Mouse (Mus musculus) left cerebral cortex, adult 8-10 months (tissue): ENCODE data around the gene Rbbp4. TPM values are rescaled to one million over a fixed set of nuclear protein-coding genes. Genes with fewer than 3 reads are reported as not detected.

ENCODE experiments used
- DNase-seq, 2 experiments: peaks; one replicate each; pipeline ENCODE4 v3.0.0; 2022; ENCODE audit warnings: low spot score in 2 of 2
- total RNA-seq, 4 experiments: library from RNA; stranded (reverse); gene quantifications; 2 replicates each; pipeline ENCODE4 v1.2.4; 2022

Rbbp4 gene
- total RNA-seq, 4 experiments from 2014 or later: 123 to 128 (median 127) TPM

DNA sequence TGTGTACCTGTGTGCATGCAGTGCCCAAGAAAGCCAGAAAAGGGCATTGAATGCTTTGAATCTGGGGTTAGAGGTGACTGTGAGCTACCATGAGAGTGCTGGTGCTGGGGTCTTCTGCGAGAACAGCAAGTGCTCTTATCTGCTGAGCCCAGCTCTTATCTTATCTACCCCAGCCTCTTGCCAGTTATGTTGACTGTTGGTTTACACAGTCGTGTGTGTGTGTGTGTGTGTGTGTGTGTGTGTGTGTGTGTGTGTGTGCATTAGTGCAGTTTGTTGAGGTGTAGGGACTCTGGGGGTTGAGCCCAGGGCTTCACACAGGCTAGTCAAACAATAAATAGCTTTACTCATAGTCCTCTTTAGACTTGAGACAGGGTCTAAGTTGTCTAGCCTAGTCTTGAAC is 40.0 kb downstream of the Rbbp4 start:
- DNase-seq: no peak

DNA sequence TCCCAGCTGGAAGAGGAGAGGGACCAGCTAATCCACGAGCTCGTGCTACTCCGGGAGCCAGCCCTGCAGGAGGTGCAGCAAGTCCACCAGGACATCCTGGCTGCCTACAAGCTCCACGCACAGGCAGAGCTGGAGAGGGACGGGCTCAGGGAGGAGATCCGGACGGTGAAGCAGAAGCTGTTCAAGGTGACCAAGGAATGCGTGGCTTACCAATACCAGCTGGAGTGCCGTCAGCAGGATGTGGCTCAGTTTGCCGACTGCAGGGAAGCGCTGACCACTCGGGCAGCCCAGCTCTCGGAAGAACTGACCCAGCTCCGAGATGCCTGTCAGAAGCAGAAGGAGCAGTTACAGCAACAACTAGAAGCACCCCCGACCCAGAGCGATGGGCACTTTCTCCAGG is 41.5 kb downstream of the Rbbp4 start:
- no peak for DNase-seq

DNA sequence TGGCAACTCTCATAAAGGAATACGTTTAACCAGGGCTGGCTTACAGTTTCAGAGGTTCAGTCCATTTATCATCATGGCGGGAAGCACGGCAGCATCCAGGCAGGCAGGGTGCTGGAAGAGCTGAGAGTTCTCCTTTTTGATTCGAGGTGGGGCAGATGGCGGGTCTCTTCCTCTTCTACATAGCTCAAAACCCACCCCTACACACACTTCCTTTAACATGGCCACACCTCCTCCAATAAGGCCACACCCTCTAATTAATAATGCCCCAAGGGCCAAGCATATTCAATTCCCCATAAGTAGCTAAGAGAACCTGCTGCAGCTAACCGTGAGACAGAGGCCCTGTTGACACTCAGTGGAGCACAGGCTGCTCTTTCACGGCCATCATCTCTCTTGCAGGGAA is 42.3 kb downstream of the Rbbp4 start:
- no peak for DNase-seq

DNA sequence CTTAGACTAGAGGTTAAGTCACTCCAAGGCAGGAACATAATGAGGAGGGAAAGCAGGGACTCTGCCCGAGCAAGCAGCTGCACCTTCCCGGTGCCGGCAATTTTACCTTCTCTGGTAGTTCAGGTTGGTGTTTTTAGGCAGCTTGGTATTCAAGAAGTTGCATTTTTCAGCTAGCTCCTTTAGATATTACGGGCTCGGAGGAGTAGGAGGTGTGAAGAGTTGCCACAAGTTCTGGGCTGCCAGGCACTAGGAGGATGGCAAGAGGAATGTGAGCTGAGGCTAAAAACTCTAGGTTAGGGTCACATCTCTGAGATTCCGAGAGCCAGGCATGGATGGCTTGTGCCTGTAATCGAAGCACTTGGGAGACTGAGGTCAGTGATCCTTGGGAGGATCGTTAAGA is 45.5 kb downstream of the Rbbp4 start:
- DNase-seq: no peak

DNA sequence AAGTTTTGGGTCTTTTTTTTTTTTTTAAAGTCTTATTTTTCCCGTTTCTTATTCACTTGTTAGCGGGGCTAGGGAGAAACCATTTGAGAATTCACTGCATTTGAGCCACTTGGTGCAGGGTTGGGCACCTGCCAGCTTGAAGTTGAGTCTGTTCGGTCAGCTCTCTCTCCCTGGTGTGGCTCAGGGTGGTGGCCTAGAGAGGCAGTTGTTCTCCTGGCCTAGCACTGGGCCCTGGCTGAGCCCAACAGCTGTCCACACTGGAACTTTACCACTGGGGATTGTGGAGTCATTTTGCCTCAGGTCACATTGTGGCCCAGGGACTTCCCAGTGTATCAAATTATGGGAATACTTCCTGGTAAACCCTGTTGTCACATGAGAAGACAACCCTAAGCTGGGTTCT is 47.1 kb downstream of the Rbbp4 start:
- DNase-seq: no peak

DNA sequence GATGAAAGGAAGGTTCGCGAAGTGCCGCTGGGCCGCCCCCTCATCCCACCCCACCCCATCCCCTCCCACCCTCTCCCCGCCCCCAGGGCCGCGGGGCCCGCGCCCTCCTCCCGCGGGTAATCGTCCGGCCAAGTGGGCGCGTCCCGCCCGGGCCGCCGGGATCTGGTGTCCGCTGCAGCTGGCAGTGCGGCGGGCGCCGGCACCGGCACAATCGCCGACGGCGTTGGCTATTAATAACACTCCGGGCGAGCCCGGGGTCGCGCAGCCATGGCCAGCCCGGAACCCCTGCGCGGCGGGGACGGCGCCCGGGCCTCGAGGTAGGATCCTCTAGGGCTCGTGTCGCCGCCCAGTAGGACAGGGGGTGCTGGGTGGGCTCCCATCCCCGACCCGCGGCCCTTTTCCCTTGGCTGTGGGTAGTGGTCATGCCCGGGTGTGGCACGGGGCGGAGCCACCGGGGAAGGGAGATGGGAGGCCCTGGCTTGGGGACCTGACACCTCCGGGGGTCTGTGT is 47.6 kb downstream of the Rbbp4 start, which contains the start of gene Sync:
Gene Sync (plus strand): TSS at position 146 of the 510 bp plus-strand sequence.
- no peak for DNase-seq

DNA sequence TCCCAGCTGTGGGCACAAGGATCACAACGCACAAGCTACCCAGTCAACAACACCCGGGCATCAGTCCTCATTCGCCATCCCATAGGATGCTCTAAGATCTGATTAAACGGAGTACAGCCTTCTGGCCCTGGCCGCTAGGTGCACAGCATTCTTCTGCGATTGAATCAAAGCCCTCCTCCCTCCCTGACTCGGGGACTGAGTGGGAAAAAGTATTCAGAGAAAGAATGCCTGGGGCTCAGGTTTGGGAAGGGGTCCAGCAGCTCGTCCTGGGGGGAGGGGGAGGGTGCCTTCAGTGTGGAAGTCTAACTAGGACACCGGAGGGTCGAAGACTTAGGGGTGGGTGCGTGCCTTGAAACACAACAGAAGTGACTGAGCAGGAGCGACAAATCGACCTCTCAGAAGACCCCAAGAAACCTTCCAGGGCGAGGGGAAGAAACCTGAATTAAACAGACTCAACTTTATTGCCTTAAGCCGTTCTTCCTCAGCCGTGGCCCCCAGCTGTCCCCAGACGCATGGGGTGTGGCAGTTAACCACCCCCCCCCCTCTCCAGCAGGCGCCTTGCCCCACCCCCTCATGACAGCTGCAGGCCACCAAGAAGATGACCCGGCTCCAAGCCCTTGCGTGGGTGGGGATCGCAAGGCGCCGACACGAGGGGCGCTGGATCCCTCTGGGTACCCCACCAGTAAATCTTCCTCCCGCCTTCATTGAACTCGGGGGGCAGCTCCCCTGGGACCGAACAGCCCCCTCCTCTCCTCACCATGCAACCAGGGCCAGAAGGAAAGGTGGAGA is 48.3 kb downstream of the Rbbp4 start:
- no peak for DNase-seq

DNA sequence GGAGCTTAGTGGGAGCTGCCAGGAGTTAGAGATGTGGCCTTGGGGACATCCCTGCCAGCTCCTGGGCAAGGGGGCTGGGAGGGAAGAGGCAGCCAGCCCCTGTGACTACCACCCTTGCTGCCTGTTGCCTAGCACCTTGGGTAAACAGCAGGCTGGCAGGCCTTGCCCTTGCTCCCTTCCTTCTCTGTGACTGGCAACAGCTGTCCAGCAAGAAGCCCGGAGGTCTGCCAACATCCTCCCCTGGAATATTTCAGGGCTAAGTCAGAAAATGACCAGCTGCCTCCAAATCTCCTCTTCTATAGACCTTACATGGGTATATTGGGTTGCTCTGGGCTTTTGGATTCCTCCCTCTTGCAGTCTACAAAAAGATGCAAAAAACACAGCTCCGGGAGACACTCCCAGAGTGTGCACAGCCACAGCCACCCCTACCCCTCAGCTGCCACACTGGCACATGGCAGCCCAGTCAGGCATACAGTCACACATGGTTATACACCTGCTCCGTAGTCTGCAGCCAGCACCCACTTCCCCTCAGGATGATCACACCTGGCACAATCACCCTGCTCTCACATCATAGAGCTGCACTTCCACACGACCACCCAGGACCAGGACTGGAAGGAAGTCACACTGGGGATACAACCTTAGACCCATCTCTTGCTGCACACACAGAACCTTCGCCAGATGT is 49.0 kb downstream of the Rbbp4 start:
- DNase-seq: no peak

DNA sequence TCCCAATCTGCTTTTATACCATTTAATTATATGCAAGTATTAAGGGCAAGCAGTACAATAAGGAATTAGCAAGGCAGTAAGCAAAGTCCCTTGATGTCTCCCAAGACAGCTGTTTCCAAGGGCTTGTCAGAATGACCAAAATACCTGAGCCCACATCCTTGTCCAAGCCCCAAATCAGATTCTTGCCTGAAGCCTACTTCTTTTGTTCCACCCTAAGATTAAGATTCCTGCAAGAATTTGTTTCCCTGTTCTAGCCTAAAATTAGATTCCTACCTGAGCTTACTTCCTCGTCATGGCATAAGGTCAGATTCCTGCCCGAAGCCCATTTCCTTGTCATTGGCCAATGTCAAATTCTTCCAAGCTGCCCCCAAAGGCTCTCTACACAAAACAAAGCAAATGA is 50.5 kb downstream of the Rbbp4 start:
- no peak for DNase-seq

DNA sequence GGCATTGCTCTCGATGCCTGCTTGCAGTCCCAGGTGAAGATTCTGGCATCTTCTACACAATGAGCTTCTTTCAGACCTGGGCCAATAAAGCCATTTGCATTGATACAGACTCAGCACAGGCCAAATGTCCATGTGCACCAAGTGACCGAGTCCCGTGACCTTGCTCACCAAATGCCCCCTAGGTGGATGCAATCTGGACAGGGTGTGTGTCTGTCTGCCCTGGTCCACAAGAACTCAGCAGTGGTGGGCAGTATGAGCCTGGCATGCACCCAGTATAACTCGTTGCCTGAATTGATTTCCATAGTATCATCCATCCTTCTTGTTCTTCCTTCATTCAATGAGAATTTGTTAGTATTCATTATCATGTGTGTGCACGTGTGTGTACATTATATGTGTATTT is 51.9 kb downstream of the Rbbp4 start:
- no peak for DNase-seq

DNA sequence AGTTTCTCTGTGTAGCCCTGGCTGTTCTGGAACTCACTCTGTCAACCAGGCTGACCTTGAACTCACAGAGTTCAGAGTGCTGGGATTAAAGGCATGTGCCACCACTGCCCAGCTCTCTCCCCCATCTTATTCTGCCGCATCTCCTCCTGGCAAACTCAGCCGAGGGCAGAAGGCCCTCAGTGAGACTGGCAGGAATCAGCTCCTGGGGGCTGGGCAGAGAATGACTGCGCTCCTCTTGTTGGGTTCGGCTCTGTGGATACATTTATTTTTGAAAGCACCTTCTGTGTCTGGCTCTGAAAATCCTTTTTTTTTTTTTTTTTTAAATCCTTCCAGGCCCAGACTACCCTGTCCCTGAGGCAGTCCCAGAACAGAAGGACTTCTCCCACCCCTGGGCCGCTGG is 52.4 kb downstream of the Rbbp4 start:
- DNase-seq: no peak

DNA sequence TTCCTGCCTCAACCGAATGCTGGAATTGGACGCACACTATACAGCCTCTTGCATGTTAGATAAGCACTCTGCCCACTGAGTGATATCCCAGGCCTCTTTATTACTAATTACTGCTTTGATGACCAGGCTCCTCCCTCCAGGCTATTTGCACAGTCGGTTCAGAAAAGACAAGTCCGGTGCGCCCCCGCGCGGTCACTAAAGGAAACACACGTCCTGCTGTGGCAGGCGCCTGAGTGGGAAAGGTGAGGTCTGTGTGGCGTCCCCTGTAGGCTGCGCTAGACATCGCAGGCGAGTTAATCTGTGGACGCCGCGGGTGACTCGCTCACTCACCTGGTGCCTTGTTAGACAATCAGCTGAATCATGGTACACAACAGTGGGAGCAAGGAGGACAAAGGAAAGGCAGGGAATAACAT is 58.7 kb downstream of the Rbbp4 start:
- peak; percentile 87 to 97 for DNase-seq

DNA sequence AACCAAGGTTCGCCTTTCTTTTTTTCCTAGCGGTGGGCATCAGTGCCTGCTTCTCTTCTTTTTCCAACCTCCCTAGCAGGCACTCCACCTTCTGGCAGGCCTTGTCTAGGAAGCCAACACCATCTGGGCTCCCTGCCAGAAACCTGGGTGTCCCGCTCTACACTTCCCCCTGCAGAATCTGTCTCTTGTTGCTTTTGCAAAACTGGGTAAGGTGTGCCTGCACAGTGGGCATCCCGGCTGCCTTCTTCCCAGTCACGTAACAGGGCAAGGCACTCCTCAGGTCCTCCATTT is 62.5 kb downstream of the Rbbp4 start:
- no peak for DNase-seq

DNA sequence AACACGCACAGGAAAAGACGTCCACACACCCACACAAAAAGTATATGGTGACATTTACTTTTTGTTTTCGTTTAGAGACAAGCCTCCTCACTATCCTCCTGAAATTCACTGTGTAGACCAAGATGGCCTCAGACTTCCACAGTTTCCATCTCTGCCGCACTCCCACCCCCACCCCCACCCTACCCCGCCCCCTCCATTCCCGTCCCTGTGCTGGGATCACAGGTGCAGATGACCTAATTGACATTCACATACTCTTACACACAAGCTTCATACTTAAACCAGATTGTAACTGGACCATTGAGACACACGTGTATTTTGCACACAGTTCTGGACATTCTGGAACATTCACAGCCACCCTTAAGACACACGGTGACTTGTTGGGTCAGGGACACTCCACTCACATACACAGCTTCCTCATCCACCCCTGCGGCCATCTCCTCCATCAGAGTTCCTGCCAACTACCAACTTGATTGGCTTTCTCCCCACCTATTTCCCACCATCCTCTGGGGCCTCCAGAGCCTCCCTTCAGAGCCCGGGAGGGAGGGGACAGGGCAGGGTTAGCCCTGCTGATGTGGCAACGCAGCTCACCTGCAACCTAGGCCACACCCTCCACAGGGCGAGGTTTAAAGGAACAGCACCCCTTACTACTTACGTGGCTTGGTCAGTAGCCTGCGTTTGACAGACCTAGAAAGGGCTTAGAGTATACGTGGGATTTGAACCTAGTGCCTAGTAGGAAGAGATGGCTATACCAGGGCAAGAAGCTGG is 63.0 kb downstream of the Rbbp4 start:
- no peak for DNase-seq

DNA sequence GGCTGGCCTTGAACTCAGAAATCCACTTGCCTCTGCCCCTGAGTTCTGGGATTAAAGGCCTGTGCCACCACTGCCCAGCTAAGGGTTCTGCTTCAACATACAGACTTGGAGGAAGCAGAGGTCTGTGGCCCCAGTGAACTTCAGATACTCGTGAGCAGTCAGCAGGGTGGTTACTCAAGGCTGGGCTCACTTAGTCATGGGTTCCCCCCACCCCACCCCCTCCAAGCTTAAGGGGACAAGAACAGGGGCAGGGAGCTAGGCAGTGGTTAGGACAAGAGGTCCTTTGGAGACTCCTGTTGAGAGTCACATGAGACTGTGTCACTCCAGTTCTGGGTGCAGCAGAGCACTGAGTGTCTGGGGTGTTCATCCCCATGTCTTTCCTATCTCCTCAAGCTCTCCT is 66.5 kb downstream of the Rbbp4 start:
- no peak for DNase-seq

DNA sequence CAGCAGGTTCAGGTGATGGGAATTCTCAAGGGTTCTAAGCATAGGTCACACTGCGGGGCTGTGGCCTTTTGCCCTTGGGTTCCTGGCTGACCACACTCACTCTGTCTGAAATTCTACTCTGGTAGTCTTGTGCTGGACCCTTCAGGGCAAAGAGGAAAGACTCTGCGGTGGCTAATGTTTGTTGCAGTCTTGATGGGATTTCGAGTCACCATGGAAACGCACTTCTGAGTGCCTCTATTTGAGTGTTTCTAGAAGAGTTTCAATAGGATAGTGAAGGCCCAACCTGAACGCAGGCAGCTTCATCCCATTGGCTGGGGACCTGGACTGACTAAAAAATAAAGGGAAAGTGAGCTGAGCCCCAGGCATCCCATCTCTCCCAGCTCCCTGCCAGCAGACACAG is 68.3 kb downstream of the Rbbp4 start:
- DNase-seq: no peak

DNA sequence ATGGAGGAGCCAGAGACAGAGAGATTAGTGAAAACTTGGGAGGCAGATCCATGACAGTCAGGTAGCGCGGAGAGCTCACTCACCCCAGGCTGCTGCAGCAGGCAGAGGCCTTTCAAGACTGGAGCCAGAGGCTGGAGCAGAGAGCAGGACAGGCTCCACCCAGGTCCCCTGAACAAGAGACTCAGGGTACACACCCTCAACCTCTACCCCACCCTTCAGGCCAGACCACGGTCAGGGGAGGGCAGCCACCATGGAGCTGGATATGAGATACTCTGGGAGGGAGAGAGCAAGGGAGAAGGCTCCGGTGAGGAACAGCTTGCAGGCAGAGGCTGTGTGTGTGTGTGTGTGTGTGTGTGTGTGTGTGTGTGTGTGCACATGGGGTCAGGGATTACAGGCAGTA is 69.0 kb downstream of the Rbbp4 start:
- no peak for DNase-seq

DNA sequence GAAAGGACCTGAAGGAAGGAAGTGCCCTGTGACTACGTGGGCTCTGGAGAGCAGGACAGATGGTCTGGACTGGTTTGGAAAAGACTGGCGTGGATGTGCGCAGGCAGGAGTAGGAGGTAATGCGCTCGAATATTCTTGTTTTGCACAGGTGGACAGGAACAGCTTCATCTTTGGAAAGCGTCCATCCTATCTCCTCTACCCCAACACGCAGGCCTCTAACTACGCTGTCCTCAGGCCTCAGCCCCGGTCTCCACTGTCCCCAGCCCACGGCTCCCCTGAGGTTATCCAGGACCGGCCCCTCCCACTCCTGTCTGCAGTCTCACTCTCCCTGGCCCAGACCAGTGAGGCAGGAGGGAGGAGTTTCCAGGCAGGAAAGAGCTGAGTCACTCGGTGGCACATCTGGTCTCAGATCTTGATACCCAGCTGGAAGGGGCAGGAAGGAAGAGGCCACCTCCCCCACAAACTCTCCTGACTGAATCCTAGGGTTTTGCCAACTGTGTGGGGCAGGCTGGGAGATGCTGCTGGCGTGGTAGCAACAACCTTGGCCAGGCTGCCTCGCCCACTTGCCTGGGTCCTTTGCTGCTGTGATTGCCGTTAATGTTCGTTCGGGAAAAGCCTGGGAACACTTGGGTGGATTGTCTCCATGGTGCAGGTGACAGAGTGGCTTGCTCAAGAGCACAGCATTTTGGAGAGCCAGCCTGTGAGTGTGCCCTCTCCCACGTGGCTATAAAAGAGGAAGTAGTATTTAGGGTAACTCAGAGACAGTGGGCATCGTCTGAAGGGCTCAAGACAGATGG is 71.7 kb downstream of the Rbbp4 start:
- DNase-seq: peak in 1 of 2 experiments; percentile 74

DNA sequence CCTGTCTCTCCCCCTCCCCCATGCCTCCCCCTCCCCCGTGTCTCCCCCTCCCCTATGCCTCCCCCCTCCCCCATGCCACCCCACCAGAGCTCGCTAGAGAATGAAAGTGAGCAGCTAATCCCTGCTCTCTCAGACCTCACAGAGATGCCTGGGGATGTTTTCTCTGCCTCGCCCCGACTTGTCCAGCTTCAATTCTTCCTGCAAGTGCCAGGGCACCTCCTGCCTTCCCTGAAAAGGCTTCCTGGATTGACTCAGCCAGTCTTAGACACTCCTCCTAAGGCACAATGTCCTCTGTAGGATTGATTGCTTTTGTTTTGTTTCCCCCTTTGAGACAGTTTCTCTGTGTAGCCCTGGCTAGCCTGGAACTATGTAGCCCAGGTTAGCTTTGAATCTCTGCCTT is 74.0 kb downstream of the Rbbp4 start, which contains the start of gene C77080:
Gene C77080 (minus strand): TSS at position 209 of the 400 bp plus-strand sequence.
- DNase-seq: no peak

DNA sequence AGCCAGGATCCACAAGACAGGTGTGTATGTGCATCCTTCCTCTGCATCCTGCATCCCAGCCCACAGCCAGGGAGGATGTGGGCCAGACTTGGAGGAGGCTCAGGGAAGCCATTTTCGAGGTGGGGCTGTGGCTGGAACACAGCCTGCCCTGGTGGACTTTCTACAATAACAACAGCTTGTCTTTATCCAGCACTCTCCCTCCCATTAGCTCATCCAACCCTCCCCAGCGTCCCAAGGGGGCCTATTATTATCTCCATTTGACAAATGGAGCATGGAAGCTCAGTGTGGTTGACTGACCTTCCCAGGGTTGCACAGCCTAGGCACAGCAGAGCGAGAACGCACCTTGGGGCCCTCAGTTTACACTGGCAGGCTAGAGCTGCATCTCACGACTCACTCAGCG is 74.5 kb downstream of the Rbbp4 start:
- no peak for DNase-seq

DNA sequence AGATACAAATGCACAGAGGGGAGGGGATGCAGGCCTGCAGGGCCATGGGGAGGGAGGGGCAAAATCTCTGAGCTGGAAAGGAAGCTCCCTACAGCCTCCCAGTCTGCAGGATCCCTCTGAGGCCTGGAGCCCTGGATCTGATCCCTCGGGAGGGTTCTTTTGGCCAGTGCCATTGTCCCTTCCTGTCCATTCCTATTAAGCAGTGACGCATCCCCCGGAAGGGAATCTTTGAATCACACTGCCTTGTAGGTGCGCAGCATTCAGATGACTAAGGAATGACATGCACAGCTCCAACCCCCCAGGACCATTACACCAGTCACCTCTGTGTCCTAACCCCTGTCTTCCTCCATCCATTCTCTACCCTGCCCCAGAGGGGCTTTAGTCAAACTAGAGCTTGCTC is 76.1 kb downstream of the Rbbp4 start:
- no peak for DNase-seq
